Mouse (Mus musculus) lung, postnatal 0 days (tissue): ENCODE measurements around the gene Grm4. TPM values are rescaled to one million over a fixed set of nuclear protein-coding genes. Genes with fewer than 3 reads are reported as not detected.

ENCODE experiments used
- ATAC-seq: fragments of 200-750 bp; cut with Nextera tagmentation; 2 replicates; pipeline ENCODE4 v1.8.0; 2017; ENCODE audit warnings: moderate library complexity
- DNase-seq: peaks from one replicate; pipeline ENCODE4 v3.0.0-alpha.2; 2016; ENCODE audit warnings: low spot score
- H3K27ac ChIP-seq: fragments of 300-500 bp; sonication (generic); 2 replicates; pipeline ENCODE4 v1.5.1; 2014; ENCODE audit warnings: antibody characterized with exemption, mild to moderate bottlenecking, low read length, mixed read lengths
- H3K27me3 ChIP-seq: fragments of 300-500 bp; sonication (generic); replicated peaks from 2 replicates; pipeline ENCODE4 v1.6.1; 2014; ENCODE audit warnings: low read length, mixed read lengths; ENCODE audit not compliant: insufficient read depth
- H3K36me3 ChIP-seq: fragments of 300-500 bp; sonication (generic); 2 replicates; pipeline ENCODE4 v1.6.1; 2014; ENCODE audit warnings: low read length, mixed read lengths; ENCODE audit not compliant: insufficient read depth
- H3K4me1 ChIP-seq: fragments of 300-500 bp; sonication (generic); 2 replicates; pipeline ENCODE4 v1.6.1; 2014; ENCODE audit warnings: antibody characterized with exemption, low read depth, low read length, mixed read lengths; ENCODE audit not compliant: insufficient read depth
- H3K4me2 ChIP-seq: fragments of 300-500 bp; sonication (generic); replicated peaks from 2 replicates; pipeline ENCODE4 v1.6.1; 2014; ENCODE audit warnings: low read depth, mild to moderate bottlenecking, low read length, moderate library complexity, mixed read lengths
- H3K4me3 ChIP-seq: fragments of 300-500 bp; sonication (generic); 2 replicates; pipeline ENCODE4 v1.5.1; 2014; ENCODE audit warnings: low read depth, low read length
- H3K9ac ChIP-seq: fragments of 300-500 bp; sonication (generic); replicated peaks from 2 replicates; pipeline ENCODE4 v1.6.1; 2014; ENCODE audit warnings: low read depth, mild to moderate bottlenecking
- H3K9me3 ChIP-seq: fragments of 300-500 bp; sonication (generic); 2 replicates; pipeline ENCODE4 v1.6.1; 2016; ENCODE audit warnings: low read length, mixed read lengths
- CTCF ChIP-seq: IDR thresholded peaks from 2 replicates; pipeline ENCODE4 v1.5.1; 2016; ENCODE audit warnings: antibody characterized with exemption, mild to moderate bottlenecking
- EP300 ChIP-seq: IDR thresholded peaks from 2 replicates; pipeline ENCODE4 v1.6.1; 2016; ENCODE audit warnings: antibody characterized with exemption, mild to moderate bottlenecking, control low read depth
- WGBS: fragments of 180-500 bp; shearing (Covaris S2); extraction: QIAGEN DNeasy Blood & Tissue Kit; methylation state at CpG from one replicate; pipeline ENCODE4 v1.1.7; 2014; 5-methylcytosine and 5-hydroxymethylcytosine counted together
- polyA plus RNA-seq: library from polyadenylated mRNA; unstranded; fragments of >200 nt; fragmentation: Nextera tagmentation; extraction: Ambion mirVana; gene quantifications from 2 replicates; pipeline ENCODE4 v1.2.1, GENCODE M21; 2015

Grm4 gene
- polyA plus RNA-seq, 1 experiment from 2014 or later: not detected

DNA sequence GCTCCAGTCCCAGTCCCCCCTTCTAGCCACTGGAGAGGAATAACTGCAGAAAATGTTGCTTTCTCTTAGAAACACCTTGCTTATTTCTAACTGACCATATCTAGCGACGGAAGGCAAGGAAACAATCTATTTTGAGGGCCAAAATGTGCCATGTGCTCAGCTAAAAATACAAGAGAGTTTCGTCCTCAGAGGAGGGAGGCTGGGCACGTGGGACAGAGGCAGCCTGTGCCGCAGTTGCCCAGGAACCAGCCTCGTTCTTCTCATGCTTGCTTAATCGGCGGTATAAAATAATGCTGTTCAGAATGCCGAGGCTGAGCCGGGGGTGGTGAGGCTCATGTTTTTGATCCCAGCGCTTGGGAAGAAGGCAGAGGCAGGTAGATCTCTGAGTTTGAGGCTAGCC, 23.3 kb upstream of the Grm4 start:
- Histone ChIP-seq H3K9ac (no peak overlapping the region), H3K4me2 (no peak overlapping the region), H3K4me3 (no peak overlapping the region), H3K4me1 (no peaks in the 10 kb centered on the region), H3K36me3 (no peaks in the 10 kb centered on the region), H3K9me3 (no peaks in the 10 kb centered on the region), H3K27ac (no peak overlapping the region), H3K27me3 (no peaks in the 10 kb centered on the region)
- TF ChIP-seq EP300: no peak
- no peak for TF ChIP-seq CTCF
- WGBS: 84% methylated on average over 11 of the region's 11 CpGs
- DNase-seq: no peak
- ATAC-seq: no peak

DNA sequence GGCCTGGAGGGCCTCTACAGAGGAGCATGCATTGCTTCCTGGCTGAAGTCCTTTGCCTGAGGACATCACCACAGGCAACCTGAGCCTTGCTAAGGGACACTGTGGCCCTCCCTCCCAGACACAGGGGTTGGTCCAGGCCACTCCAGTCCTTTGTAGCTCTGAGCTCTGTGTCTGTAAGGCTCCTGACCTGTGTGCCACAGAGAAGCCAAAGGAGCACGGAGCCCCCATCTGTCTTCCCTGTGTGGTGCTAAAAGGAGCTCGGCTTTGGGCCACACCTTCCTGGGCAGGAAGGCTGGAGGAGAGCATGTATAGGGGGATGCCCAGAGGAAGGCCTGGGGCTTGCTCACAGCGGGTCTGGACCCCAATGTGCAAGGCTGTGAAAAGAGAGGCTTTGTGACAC, 20.8 kb upstream of the Grm4 start:
- Histone ChIP-seq H3K27me3 (no peaks in the 10 kb centered on the region), H3K36me3 (no peaks in the 10 kb centered on the region), H3K4me2 (no peak overlapping the region), H3K27ac (no peak overlapping the region), H3K9me3 (no peaks in the 10 kb centered on the region), H3K9ac (no peak overlapping the region), H3K4me1 (no peaks in the 10 kb centered on the region), H3K4me3 (no peak overlapping the region)
- ATAC-seq (no peak), DNase-seq (no peak)
- no peak for TF ChIP-seq CTCF
- TF ChIP-seq EP300: no peak
- 73% methylated on average over 3 of the region's 3 CpGs for WGBS

DNA sequence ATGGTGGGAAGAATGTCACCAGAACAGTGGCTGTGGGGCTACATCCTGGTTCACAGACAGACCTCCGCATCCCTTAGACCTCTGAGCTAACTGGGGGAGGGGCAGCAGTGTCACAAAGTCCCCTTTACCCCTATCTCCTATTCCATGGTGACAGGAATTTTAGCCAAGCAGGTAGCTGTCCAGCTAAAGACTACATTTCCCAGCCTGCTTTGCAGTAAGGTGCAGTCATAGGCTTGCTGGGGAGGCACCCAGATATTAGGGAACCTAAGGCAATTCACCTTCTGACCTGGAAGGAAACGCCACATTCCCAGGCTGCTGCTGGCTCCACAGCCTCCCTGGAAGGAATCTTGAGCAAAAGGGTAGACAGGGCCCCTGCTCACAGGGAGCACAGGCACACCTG, 20.1 kb upstream of the Grm4 start:
- no peaks in the 10 kb centered on the region for H3K36me3 ChIP-seq
- ATAC-seq: no peak
- no peak overlapping the region for H3K4me3 ChIP-seq
- no peaks in the 10 kb centered on the region for H3K4me1 ChIP-seq
- TF ChIP-seq CTCF (no peak), EP300 (no peak)
- H3K9ac ChIP-seq: no peak overlapping the region
- WGBS: 61% methylated on average over 2 of the region's 2 CpGs
- no peaks in the 10 kb centered on the region for H3K27me3 ChIP-seq
- H3K4me2 ChIP-seq: no peak overlapping the region
- no peak for DNase-seq
- H3K27ac ChIP-seq: no peak overlapping the region
- no peaks in the 10 kb centered on the region for H3K9me3 ChIP-seq

DNA sequence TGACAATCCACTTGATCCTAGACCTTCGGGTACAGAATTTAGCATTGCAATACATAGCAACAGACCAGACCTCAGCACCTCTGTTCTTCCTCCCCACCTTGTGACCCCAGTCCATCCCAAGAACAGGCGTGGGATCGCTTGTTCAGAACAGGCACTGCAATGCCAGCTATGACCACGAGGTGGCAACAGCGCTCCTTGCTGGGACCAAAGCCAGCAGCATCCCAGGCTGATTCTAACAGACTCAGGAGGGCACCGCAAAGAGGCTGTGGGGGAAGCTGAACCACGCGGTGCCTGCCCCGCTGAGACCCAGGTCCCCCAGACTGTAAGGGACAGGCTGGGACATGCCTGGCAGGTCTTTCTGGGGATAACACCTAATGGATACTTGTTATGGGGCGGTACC, 13.5 kb upstream of the Grm4 start:
- ATAC-seq: peak; percentile 67
- Histone ChIP-seq H3K4me1 (no peaks in the 10 kb centered on the region), H3K9me3 (no peaks in the 10 kb centered on the region), H3K27me3 (no peaks in the 10 kb centered on the region), H3K4me3 (no peak overlapping the region), H3K27ac (no peak overlapping the region), H3K4me2 (no peak overlapping the region), H3K9ac (no peak overlapping the region), H3K36me3 (no peaks in the 10 kb centered on the region)
- DNase-seq: peak; percentile 83
- TF ChIP-seq CTCF (peak; percentile 100), EP300 (no peak)
- WGBS: 5% methylated on average over 10 of the region's 10 CpGs

DNA sequence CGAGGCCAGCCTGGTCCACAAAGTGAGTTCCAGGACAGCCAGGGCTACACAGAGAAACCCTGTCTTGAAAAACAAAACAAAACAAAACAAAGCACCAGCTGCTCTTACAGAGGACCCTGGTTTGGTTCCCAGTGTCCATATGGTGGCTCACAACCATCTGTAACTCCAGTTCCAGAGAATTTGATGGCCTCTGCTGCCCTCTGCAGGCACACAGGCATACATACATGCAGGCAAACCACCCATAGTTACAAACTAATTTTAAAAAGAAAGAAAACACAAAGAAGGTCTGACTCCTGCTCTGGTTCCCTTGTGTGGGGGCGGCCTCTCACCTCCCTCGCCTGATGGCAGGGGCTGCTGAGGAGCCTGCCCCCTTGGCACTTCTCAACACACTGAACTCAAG, 12.2 kb upstream of the Grm4 start:
- ATAC-seq (no peak), DNase-seq (no peak)
- H3K27ac ChIP-seq: no peak overlapping the region
- no peak overlapping the region for H3K4me3 ChIP-seq
- no peaks in the 10 kb centered on the region for H3K36me3 ChIP-seq
- H3K4me1 ChIP-seq: no peaks in the 10 kb centered on the region
- no peak overlapping the region for H3K9ac ChIP-seq
- WGBS: 87% methylated on average over 3 of the region's 3 CpGs
- no peaks in the 10 kb centered on the region for H3K9me3 ChIP-seq
- H3K27me3 ChIP-seq: no peaks in the 10 kb centered on the region
- no peak for TF ChIP-seq EP300
- no peak; the same call in 1 of the 2 replicates for TF ChIP-seq CTCF
- H3K4me2 ChIP-seq: no peak overlapping the region

DNA sequence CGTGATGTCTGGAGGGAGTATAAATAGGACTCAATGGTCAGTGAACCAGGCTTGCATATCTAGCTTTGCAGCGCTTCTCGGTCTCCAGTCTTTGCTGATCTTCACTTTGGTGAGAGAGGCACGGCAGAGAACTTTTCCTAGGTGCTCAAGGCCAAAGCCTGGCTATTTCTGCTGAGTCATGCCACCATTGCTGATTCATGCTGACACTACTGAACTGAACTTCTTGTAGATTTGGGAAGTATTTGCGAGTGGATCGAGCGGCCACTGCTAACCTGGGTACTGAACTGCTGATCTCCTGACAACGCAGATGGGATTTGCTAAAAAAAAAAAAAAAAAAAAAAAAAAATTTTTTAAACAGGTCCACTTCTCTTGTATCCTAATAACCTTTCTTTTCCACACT, 10.9 kb upstream of the Grm4 start:
- ATAC-seq: no peak
- Histone ChIP-seq H3K4me1 (no peaks in the 10 kb centered on the region), H3K4me2 (no peak overlapping the region), H3K9me3 (no peaks in the 10 kb centered on the region), H3K4me3 (no peak overlapping the region), H3K27ac (no peak overlapping the region), H3K36me3 (no peaks in the 10 kb centered on the region), H3K9ac (no peak overlapping the region), H3K27me3 (no peaks in the 10 kb centered on the region)
- no peak for DNase-seq
- WGBS: 83% methylated on average over 8 of the region's 8 CpGs
- TF ChIP-seq CTCF (no peak), EP300 (no peak)

DNA sequence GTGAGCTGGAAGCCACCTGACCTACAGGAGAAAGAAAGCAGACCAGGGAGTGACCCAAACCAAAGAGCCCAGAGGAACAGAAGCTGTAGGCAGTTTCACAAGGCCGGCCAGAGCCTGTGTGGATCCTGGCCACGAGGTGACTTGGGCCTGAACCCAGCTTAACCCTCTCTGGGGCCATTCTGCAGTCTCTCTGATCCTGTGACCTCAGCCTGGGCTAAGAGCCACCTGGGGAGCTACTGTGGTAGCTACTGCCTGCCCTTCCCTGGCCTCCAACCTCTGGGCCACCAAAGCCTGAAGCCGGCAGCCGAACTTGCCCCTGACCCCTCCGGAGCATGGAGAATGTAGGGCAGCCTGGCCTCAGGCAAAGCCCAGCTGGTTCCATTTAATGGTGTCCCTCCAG, 7.6 kb upstream of the Grm4 start:
- Histone ChIP-seq H3K27me3 (no peaks in the 10 kb centered on the region), H3K36me3 (no peaks in the 10 kb centered on the region), H3K27ac (no peak overlapping the region), H3K9me3 (no peaks in the 10 kb centered on the region), H3K4me3 (no peak overlapping the region), H3K4me2 (no peak overlapping the region), H3K4me1 (no peaks in the 10 kb centered on the region), H3K9ac (no peak overlapping the region)
- ATAC-seq (no peak), DNase-seq (no peak)
- 69% methylated on average over 5 of the region's 5 CpGs for whole genome bisulfite sequencing
- no peak for TF ChIP-seq CTCF
- no peak for TF ChIP-seq EP300
